Mouse (Mus musculus) adrenal gland, postnatal 14 days (tissue): ENCODE measurements at regions not wholly inside any gene's neighbourhood (a gene's known extent, or its start where the extent isn't known, plus 50 kb on each side); places are given as distances from the start of the nearest gene placed in this dataset.

Experiments used
- DNase-seq: peaks from one replicate; pipeline ENCODE4 v3.0.0; 2021; ENCODE audit warnings: mixed read lengths

DNA sequence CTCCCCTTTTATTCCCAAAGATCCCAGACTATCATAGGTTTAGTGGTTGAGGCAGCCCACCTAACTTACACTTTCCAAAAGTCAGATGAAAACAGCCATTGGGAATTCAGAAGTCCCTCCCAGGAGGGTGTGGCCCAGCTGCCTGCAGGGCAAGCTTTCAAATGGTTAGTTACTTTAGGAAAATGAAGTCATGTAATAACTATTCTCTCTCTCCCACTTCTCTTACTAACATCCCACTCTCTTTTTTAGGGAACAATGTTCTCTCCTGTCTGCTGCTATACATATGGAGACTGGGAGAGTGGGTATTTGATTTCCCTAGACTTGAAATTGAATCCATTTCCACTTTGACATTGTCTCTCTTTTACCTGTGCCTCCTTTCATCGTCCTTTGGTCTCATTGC, 55.0 kb downstream of the Zfp648 start:
- DNase-seq = no peak

DNA sequence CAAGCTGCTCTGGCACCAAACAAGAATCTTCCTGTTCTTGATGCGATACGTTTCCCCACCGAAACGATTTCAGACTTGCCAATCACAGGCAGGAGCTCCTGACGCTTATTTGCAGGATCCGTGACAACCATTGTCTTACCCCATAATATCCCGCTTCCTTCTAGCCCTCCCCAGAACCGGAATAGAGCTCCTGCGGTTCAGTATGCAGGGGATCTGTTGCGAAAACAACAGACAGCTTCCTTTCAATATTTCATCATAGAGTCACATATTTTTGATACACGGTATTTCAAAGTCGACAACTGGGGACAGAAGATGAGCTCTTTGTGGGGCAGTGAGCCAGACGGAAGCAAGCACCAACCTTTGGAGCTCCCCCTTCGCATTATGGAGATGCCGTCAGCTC, 55.8 kb downstream of the Zfp648 start:
- DNase-seq = no peak

DNA sequence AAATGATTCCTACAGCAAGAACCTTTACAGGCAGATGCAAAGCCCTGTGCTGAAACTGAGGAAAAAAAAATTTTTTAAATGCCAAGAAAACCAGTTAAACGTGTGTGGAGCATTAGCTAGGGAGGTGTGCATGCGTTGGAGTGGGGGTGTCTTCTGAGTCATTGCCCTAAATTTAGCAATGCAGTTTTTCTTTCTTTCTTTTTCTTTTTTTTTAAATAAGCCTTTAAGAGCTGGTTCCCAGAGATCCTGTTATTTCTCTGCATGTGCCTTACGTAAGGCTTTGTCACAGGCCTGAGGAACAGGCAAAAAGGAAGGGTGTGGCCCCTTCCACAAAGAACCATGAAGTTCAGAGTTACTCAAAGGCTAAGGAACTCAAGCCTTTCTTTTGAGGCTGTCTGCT, 57.5 kb downstream of the Zfp648 start:
- DNase-seq = no peak

DNA sequence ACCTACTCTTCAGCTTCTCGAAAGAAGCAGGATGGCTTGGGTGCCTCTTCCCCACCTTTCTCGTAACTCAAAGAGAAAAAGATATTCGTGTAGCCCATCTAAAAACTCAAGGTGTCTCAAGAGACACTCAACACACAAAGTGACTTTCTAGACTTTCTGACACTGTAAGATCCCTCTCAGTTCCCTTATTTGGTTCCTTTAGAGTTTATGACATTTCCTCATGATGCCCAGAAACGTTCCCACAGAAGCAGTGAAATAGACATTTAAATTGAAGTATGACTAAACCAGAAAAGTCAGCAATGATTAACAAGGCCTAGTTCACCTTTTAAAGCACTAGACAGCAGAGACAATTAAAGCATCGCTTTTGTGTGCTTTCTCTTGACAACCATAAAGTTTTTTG, 59.4 kb downstream of the Zfp648 start:
- DNase-seq = no peak

DNA sequence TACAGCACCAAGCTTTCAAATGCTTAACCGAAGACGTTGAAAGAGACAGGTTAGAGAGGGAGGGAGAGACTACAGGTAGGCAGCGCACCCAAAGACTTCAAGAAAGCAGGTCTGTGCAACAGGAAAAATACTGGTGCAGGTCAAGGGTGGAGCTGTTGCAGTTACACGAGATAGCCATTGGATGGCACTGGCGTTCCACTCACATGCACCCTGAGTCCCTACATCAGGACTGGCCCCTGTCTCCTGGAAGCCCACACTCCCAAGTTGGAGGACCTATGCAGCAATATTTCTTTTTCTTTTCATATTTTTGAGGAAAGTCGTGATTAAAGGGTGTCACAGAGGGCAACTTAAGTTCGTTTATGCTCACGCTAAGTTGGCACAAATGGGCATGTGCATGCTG, 80.5 kb downstream of the Zfp648 start:
- peak; percentile 70 for DNase-seq

DNA sequence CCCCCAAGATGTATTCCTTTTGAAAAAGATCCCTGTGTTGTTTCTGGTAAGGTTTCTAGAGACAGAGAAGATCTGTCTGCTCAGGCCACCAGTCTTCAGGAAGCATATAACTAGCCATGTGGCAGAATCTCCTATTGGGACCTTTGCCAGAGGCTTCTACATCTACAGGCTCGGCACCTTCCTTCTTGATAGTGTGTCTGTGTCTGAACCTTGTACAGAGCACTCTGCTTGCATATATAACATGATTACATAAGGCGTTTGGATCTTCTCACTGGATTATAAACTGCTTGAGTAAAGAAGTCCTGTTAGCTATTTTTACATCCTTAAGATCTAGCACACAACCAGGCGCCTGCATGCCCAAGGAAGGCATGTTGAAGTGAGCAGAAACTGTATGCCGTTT, 85.1 kb downstream of the Zfp648 start:
- no peak for DNase-seq

DNA sequence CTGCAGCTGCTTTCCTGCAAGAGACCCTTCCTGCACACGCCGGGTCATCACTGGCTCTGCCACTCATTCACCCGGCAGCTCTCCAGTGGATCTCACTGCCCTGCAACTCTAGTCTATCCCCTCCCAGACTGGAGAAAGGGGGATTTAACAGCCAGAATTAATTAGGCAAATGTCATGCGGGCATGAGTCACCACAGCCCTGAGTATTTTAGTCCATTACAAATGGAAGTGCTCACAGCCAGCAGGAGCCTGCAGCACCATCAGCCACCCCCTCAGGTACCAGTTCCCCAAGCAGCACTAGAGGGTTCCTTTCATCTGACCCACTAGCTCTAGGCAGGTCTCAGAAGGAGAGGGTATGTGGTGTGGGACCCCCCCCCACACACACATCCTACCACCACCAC, 91.7 kb downstream of the Zfp648 start:
- no peak for DNase-seq

DNA sequence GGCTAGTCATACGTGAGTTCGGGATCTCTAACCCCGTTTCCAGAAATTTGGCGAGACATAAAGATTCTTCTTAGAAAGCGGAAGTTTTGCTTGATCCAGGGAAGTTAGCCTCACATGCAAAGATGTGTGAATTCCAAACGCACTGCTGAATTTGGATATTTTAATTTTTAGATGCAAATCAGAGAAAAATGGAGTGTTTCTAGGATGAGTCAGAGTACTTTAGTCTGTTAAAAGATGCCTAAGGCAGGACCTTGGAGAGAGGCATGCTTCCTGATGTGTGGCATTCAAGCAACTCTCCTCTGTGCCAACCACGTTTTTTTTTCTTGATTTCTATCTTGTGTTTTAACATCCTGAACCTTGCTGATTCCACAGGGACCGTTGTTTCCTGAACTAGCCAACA, 95.1 kb downstream of the Zfp648 start:
- peak; percentile 29 for DNase-seq

DNA sequence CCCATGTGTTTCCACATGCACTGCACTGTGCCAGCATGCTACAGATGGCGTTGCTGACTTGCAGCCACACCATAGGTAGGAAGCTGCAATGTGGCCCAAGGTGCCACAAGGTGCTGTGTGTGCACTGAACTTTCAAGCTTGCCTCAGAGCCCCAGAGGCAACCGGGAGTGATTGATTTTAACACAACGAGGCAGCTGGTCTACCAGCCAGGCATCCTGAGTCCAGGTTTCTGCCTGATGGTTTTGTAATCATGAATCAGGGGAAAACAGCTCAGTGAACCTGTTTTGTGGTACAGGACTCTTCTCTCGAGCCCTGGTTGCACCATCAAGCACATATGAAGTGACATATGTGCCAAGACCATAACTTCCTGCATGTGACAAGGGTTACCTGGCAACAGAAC, 98.9 kb downstream of the Zfp648 start:
- DNase-seq = no peak

DNA sequence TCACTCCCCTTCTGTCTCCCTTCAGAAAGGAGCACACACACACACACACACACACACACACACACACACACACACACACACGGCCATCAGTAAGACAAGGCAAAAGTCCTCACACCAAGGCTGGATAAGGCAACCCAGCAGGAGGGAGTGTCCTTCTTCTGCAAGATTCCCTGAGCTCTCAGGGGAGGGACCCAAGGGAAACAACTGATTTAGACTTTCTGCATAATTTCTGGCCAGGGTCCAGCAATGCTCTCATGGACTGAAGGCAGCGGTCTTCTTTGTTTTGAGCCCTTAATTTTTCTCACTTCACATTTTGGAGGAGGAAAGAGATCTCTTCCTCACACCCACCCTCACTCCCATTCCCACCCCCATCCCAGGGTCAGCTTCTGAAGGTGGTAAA, 108.7 kb downstream of the Zfp648 start:
- DNase-seq = peak; percentile 57
